Mouse (Mus musculus): ENCODE results near the gene Hsp90ab1.

The Hsp90ab1 gene

GRCm38 (mm10) chr17:45596631-45597396 lies 23.7 kb upstream of the Hsp90ab1 start:
- peak; percentile 94 for DNase-seq (ENCODE audit: low spot score)

GRCm38 (mm10) chr17:45595736-45596390 lies 22.8 kb upstream of the Hsp90ab1 start:
- DNase-seq (ENCODE audit: low spot score) = no peak

- peak; percentile 33 for DNase-seq (ENCODE audit: low spot score)
These were observed 22.0 kb upstream of the Hsp90ab1 start for GRCm38 (mm10) chr17:45594881-45595735.

- DNase-seq (ENCODE audit: low spot score) = no peak
These were observed 21.1 kb upstream of the Hsp90ab1 start for GRCm38 (mm10) chr17:45594195-45594594.

- DNase-seq (ENCODE audit: low spot score) = no peak
These were observed 20.4 kb upstream of the Hsp90ab1 start for GRCm38 (mm10) chr17:45593479-45593878.

GRCm38 (mm10) chr17:45592606-45593431 lies 19.7 kb upstream of the Hsp90ab1 start:
- peak; percentile 61 for DNase-seq (ENCODE audit: low spot score)

- DNase-seq (ENCODE audit: low spot score) = peak; percentile 34
These were observed 18.9 kb upstream of the Hsp90ab1 start for GRCm38 (mm10) chr17:45591701-45592605.

GRCm38 (mm10) chr17:45590410-45590809 lies 17.3 kb upstream of the Hsp90ab1 start:
- DNase-seq (ENCODE audit: low spot score) = no peak

- no peak for DNase-seq (ENCODE audit: low spot score)
These were observed 16.8 kb upstream of the Hsp90ab1 start for GRCm38 (mm10) chr17:45589844-45590243.

- no peak for DNase-seq (ENCODE audit: low spot score)
These were observed 16.2 kb upstream of the Hsp90ab1 start for GRCm38 (mm10) chr17:45589236-45589635.

- no peak for DNase-seq (ENCODE audit: low spot score)
These were observed 15.3 kb upstream of the Hsp90ab1 start for GRCm38 (mm10) chr17:45588370-45588769.

GRCm38 (mm10) chr17:45586449-45586837 lies 13.4 kb upstream of the Hsp90ab1 start:
- DNase-seq (ENCODE audit: low spot score) = no peak

- no peak for DNase-seq (ENCODE audit: low spot score)
These were observed 12.8 kb upstream of the Hsp90ab1 start for GRCm38 (mm10) chr17:45585725-45586448.

GRCm38 (mm10) chr17:45584939-45585678 lies 12.0 kb upstream of the Hsp90ab1 start:
- DNase-seq (ENCODE audit: low spot score) = peak; percentile 87

- DNase-seq (ENCODE audit: low spot score) = peak; percentile 97
These were observed 11.2 kb upstream of the Hsp90ab1 start for GRCm38 (mm10) chr17:45584096-45584896.

- DNase-seq (ENCODE audit: low spot score) = peak; percentile 58
These were observed 9.8 kb upstream of the Hsp90ab1 start for GRCm38 (mm10) chr17:45582715-45583355.

GRCm38 (mm10) chr17:45582188-45582587 lies 9.1 kb upstream of the Hsp90ab1 start:
- DNase-seq (ENCODE audit: low spot score) = no peak

GRCm38 (mm10) chr17:45581567-45581983 lies 8.5 kb upstream of the Hsp90ab1 start:
- peak; percentile 91 for DNase-seq (ENCODE audit: low spot score)
